Mouse (Mus musculus) cortical plate, adult 2 months (tissue): ENCODE data around the gene Gm49416.

ENCODE experiments used
- CTCF ChIP-seq: fragments of 200-500 bp; IDR thresholded peaks from 2 replicates; pipeline ENCODE4 v1.5.1; 2011; ENCODE audit warnings: mild to moderate bottlenecking, control low read depth, low read length; ENCODE audit not compliant: insufficient read depth; ENCODE audit errors: extremely low read depth
- POLR2A ChIP-seq: fragments of 200-500 bp; IDR thresholded peaks from 2 replicates; pipeline ENCODE4 v1.6.1; 2011; ENCODE audit warnings: mild to moderate bottlenecking, low read length, control low read depth; ENCODE audit not compliant: insufficient read depth; ENCODE audit errors: extremely low read depth

DNA sequence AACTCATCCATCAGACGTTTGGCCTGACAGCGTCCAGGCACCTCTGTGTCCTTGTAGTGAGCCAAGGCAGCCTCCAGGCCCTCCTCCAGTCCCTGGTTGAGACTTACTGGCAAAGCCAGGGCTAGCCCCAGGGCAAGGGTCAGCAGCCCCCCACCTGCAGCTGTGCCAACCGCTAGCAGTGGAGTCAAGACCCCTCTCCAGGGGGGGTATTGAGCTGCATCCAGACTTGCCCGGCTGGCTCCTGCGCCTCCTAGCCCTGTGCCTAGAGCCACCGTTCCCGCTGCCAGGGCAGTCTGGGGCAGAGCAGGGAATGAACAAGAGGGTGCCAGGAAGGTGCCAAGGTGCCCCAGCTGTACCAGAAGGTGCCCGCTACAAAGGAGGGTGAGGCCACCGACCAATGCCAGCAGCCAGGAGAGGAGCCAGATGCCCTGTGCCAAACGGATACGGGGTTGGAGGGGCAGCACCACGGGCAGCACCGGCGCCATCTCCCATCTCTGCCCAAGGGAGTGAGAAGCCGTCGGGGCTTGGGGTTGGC is 40.0 kb downstream of the Gm49416 start:
- TF ChIP-seq POLR2A: no peak
- no peak for TF ChIP-seq CTCF
